Mouse (Mus musculus) ES-CJ7 (cell line): ENCODE data around the gene Hecw2.

ENCODE experiments used
- DNase-seq: peaks from one replicate; pipeline ENCODE4 v3.0.0; 2011; ENCODE audit warnings: low read depth, low spot score

Gene Hecw2

DNA sequence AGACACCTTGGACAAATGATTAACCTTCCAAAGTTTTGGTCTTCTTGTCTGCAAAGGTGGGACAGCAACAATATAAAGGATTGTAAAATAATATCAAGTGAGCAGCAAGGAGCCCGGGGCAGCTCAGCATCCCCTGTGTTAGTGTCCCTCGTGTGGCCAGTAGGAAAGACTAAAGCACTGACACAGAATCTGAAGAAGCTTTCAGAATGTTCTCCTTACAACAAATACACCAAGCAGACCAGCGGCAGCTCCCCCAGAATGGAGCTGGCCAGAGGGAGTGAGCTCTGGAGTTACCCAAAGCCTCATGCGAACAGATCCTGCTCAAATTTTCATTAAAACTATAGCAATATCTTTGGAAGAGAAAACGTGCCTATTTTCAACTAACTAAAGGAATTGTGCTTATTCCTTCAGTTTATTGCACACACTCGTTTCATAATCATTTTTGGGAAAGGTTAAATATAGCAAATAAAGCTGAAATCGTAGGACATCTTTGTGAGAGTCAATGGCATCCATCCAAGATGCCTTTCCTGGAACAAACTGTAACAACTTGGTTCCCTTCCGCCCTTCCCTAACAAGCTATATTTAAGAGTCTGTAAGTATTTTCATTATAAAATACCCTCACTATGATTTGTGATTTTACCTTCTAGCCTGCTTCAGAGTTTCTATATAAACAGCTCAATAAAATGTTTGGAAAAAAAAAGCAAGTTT, 208.6 kb downstream of the Hecw2 start:
- no peak for DNase-seq

DNA sequence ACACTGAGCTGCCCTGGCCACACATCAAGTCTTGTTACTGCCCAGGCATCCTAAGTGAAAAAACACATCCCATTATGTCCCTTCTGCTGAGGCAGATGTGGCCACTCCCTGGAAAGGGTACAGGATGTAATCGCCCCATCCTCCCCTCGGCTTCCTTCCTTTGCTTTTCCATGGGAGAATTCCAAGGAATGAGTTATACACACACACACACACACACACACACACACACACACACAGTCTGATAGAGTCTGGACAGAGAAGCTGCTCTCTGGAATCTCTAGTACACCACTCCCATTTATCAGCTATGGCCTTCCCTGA, 216.5 kb downstream of the Hecw2 start:
- DNase-seq, result no peak

DNA sequence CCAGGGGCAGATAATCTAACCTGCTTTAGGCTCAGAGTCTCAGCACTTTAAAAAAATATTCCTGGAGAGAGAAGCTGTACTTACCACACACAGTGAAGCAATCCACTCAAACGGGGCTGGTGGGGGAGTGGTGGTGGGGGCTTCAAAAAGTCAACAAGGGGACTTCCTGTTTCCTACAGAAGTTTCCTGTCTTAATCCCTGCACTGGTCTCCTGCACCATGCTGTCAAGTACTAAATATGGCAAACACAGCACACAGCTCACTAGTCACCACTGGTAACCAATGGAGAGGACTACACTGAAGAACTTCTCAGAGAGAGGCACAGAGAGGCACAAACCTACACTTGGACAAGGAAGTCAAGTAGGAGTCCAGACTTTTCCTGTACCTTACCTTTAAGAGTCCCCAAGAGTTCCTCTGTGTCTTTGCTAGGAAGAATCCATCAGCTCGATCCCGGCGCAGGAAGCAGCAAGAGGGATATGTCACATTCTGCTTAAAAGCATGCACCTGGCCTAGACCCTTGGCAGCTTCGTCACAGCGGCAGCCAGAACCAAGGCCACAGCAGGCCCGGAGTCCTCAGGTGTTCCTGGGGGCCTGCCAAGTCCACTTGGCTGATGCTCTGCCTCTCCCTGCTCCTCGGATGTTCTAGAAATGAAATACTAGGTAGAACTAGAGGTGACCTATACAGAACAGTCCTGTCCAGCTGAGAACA, 217.0 kb downstream of the Hecw2 start:
- no peak for DNase-seq

DNA sequence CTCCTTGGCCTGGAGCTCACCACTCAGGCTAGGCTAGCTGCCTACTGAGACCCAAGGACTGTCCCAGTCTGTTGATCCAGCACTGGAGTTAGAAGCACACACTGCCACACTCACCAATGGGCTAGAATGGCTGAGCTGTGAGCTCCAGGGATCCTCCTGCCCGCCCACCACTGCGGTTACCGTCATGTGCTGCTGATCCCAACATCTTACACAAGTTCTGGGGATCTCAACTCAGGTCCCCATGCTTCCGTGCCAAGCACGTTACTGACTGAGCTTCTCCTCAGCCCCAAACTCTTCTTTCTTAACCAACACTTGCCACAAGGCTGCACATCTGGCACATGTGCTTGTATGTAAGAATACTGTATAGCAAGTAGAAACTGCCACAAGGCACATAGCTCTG, 218.2 kb downstream of the Hecw2 start:
- no peak for DNase-seq

DNA sequence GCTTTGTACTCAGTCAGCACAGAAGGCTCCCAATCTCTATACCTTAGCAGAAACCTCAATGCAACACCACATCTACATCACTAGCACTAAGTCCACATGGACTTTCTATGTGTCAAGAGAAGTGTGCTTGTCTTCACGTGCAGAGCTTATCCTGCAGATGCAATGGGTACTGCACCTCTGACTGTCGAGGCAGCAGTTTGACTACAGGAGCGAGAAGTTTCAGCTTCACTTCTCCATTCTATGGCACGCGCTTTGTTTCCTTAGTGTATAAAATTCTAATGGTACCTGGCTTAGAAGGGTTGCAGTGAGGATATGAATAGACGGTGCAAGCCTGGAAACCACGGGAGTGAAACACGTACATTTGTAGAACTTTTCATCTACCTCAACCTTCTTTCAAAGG, 218.9 kb downstream of the Hecw2 start:
- no peak for DNase-seq

DNA sequence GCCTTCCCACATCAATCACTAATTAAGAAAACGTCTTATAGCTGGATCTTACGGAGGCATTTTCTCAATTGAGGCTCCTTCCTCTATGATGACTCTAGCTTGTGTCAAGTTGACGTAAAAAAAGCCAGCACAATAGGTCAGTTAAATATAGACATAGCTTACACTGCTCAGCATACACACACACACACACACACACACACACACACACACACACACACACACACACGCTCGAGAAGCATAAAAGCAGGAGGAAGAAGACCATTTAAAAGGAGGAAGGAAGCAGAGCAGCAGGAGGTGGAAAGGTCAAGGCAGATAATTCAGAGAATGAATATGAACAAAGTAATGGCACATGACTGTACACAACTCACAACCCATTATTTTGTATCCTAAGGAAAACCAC, 220.0 kb downstream of the Hecw2 start:
- DNase-seq, result no peak

DNA sequence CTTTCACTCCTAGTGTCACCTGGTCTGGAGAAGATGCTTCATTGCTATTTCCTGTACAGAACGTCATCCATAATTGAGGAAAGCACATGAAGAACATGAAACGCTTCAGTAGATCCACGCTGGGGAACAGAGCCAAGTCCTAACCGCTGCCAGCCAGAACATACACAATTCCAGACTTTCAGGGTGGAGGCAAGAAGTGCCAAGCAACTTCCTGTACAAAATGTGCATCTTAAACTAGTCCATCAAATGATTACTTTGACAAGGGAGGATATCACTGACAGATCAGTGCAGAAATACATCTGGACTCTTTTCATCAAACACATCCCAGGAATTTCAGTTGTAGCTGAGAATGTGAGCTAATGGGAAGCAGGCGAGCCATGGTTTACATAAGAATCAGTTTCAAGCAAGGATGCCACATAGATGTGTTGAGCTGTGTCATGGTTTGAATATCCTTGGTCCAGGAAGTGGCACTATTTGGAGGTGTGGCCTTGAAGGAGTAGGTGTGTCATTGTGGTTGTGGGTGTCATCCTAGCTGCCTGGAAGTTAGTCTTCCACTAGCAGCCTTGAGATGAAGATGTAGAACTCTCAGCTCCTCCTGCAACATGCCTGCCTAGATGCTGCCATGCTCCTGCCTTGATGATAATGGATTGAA, 224.5 kb downstream of the Hecw2 start:
- peak; percentile 8 for DNase-seq

DNA sequence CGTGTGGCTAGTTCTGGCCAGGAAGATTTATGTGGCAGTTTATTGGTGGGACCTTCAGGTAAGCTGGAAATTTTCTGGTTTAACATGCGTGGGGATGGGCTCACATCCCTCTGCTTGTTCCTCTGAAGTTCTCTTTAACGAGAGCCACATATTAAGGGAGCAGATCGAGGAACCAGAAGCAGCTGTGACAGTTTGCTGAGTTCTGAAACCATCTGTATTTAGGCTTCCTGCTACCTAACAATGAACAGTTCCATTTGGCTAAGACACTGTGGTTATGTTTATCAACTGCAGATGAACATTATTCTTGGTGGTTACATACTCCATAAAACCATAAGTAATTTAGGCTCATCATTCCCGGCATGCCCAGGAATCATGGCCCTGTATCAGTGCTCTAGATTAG, 242.6 kb downstream of the Hecw2 start:
- no peak for DNase-seq

DNA sequence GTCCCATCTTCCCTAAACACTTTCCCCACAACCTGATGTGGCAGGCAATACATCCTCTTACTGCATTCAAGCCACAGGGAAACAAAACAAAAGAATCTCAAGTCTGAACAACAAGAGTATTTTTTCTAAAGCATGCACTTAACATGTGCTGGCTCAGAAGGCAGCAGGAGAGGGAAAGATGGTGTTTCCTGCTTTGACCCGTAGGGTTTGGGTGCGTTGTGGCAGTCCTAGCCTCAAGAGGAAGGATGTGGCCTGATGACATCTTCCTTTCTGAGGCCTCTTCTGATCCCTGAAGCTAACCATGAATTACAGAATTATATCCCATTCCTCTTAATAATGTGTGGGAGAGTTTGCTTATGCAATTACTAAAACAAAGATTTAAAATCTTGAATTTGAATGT, 249.2 kb downstream of the Hecw2 start:
- DNase-seq, result no peak

DNA sequence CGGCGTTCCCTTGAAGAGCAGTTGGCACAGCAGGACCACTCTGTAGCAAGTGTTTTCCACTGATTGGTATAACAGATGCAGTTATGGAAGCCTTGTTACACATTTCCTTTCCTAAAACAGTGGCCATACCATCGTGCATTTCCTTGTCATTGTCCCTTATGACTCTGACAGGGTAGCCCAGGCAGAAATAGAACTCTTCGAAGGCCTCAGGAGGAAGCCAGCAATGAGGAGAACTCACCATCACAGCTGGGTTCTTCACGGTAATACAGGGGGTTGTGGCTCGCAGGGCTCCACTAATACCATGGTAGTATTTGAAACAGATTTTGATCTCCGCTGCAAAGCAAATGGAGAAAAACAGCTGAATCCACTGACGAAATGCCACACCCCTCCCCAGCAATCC, 252.5 kb downstream of the Hecw2 start:
- DNase-seq, result no peak

DNA sequence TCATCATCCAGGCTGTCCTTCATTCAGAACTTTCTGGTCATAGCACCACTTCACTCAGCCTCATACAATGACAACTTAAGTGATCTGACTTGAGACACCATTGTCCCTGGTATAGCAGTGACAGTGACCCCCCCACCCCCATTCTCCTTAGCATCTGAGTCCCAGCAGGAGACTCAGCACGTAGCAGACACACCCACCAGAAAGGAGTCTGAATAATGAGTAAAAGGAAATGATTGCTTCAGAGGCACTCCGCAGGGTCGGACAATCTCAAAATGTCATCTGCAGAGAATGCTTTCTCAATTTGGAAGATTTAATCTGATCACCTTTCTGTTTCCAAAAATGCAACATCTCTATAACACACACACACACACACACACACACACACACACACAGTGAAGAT, 253.4 kb downstream of the Hecw2 start:
- DNase-seq, result peak; percentile 33

DNA sequence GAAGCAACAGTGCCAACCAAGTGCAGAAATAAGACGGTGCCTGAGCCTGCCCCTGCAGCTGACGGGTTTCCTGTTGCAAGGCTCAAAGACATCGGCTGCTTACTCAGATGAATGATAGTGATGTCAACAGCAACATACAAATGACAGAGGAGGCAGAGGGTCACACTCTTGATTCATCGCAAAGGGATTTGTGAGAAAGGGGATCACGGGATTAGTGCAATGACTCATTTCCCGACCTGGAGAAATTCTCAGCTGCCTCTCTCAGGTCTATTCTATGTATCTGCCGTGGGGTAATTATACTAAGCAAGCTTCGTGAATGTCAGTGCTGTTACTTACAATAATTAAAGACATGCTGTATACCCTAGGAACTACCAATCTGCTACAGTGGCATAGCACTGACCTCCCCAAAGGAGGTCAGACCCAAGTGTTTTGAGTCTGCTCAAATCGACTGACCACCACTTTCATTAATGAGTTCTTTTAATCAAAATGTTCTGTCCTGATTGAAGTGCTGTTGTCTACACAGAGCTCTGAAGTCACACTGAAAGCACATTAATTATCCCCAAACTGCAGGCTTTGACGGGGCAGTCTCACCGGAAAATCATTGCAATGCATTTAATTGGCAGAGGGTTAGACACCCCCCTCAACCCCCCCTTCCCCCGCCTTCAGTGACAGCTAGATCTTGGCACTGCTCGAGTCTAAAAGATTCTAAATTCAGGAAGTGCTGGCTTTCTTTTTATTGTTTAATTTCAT, 254.5 kb downstream of the Hecw2 start:
- no peak for DNase-seq

DNA sequence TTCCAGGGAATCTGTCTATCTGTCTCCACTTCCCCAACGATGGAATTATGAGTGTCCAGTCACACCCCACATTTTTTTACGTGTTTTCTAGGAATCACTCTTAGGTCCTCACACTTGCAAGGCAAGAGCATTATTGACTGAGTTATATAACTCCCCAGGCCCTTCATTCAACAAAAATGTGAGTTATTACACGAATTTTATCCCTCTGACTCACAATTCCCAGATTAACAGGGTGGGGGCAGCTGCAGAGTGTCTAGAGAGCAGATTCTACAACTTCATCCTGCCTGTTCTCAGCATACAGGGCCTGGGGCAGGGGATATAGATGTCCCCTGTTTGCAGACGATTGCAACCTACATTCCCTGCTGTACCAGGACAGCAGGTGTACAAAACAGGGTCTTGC, 255.7 kb downstream of the Hecw2 start:
- DNase-seq, result no peak

DNA sequence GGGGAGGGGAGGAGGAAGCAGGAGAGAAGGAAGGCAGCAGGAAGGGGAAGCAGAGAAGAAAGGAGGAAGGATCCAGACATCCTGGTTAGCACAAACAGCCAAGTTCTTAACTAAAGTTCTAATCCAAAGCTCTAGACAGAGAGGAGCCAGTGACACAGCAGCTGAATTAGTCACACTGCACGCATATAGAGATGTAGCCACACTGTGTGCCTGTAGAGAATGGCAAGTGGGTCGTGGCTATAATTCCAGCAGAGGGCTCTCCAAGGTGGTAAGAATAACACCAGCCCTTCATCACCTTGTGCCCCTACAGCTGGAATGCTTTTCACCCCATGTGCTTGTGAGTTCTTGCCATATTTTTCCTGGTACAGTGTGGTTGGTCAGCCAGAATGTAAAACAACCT, 261.7 kb downstream of the Hecw2 start:
- DNase-seq, result no peak

DNA sequence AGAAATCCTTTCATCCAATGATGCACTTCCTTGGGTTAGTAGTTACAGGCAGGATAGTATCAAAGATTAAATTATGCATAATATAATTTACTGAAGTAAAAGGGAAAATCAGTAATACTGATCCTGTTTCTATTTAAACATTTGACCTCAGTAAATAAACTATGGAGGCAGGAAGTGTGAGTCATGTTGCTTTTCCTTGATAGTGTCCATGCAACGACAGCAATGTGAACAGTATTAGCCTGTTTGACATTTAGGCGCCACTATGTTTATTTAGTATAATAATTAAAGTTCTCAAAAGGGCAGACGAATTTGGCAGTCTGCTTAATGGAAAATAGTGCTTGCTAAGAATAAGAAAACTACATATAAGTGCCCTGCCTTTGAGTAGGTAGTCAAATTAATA, 263.7 kb downstream of the Hecw2 start:
- DNase-seq, result no peak

DNA sequence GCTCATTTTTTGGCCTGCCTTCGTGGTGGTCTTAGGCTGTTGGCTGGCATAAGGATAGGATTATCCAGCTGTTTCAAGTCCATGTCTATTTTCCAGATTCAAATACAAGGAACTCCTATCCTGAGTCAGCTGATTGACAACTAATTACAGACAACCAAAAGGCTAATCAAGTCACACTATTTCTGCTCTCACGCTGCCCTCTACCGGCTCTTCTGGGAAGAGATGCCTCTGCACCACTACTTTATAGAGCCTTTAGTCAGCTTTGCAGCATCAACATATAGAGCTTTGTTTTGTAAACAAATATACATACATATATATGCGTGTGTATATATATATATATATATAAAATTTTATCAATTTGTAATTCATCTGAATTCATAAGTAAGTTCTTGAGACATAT, 267.4 kb downstream of the Hecw2 start:
- DNase-seq, result peak; percentile 39

DNA sequence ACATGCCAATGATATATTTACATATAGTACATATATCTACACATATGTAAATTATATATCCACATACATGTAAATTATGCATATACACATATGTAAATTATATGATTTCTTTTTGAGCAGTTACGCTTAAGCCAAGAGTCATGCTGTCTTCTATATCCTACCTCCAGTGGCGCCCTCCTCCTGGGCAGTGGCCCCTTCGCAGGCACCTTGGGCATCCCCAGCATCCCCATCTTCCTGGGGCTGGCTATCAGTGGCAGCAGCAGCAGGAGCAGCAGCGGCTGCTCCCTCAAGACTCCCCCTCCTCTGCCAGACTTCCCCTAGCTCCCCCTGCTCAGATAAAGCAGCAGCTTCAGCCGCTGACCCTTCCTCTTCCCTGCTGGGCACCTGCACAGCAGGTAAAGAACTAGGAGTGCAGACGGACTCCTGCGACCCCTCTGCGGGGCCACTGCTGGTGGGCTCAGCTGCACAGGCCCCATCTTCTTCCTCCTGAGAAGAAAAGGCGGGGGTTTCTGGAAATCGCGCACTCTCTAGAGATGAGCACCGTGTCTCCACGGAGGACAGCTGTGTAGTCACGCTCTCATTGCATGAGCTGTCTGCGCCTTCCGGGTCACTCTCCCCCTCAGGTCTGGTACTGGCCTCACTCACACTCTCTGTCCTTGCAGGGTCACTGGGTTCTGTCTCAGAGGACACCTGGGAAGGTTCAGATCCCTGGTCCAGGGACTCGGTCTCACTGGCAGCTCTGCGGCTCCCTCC, 269.6 kb downstream of the Hecw2 start:
- no peak for DNase-seq

DNA sequence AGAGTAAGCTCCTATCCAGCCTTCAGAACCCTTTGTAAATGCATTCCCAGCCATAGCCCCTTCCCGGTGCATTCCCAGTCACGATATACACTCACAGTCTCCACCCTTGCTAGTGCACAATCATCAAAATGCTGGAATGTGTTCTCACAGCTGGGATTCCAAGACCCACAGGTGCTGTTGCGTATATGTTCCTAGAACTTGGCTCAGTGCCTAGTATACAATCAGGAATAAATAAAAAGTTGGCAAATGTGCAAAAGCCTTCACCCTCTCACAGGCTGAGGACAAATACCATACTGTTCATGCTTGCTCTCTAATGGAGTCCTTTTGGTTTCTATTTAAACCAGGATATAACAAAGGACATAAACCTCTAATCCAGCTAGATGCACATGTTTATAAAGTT, 283.1 kb downstream of the Hecw2 start:
- DNase-seq, result no peak

DNA sequence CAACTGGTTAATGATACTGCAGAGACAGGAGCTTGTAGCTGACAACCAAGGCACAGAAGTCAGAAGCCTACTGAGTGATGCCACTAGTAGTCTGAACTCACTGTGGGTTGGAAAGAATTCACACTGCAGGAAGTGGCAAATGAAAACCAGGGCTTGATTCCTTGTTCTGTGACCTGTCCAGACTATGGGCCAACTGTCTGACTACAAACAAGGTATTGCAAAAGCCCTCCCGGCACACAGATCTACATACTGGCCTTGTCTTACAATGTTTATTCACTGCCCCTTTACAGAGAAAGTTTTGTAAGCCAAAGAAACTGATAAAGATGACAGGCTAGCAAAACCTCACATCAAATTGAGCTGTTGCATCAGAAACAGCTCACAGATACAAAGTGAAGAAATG, 284.7 kb downstream of the Hecw2 start:
- no peak for DNase-seq

DNA sequence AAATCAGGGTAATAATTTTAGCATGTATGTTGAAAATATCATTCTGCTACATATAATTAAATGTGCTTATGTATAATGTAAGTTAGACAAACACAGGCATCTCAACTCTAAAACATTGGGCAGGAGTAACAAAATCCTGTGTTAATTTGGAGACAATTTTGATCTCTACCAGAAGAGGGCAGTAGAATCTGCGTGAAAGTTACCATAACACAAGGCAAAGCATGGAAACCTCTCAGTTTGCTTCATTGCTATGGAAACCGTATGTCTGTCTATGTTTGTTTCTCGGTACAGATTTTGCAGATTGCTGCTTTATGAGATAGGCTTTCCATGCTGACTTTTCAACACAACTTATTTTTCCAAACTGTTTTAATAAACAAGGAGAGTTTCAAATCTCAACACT, 285.9 kb downstream of the Hecw2 start:
- peak; percentile 68 for DNase-seq

DNA sequence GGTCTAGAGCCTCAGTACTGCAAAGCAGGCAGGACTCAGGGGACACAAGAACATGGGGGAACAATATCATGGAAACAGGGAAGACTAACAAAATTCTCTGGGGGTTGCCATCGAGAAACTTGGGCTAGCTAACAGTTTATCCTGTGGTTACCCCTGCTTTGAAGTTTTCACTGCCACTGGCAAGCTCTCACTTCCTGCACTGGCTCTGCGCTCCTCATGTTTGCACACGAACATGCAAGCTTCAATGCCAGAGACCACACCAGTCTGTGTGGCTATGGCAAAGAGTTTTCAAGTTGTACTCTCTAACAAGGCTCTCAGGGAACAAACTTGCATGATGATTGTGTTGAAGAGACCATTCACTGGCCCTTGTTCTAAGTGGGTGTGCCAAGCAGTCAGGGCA, 288.8 kb downstream of the Hecw2 start:
- DNase-seq, result no peak

DNA sequence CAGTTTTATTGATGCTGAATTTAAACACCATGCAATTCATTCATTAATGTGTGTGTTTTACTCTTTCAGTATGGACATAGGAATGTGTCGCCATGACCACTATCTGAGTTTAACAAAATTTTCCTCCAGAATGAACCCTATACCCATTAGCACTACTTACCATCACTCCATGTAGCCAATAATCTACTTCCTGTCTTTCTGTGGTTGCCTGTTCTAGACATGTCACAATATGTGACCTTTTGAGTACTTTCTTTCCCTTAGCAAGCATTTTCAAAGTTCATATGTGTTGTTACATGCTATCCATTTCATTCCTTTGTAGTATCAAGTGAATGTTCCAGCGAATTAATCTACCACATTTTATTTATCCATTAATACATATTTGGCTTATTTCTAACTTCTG, 294.6 kb downstream of the Hecw2 start:
- DNase-seq, result no peak
